Mouse (Mus musculus) ES-E14 (cell line): ENCODE measurements around the gene Adra1d. TPM values are rescaled to one million over a fixed set of nuclear protein-coding genes. Genes with fewer than 3 reads are reported as not detected.

Experiments used
- DNase-seq: peaks from one replicate; pipeline ENCODE4 v3.0.0-alpha.2; 2013; ENCODE audit warnings: low read depth, low spot score
- H3K27ac ChIP-seq: 2 replicates; pipeline ENCODE4 v1.5.1; 2012; ENCODE audit warnings: low read depth, mild to moderate bottlenecking, low read length, moderate library complexity, mixed read lengths; ENCODE audit not compliant: poor library complexity, insufficient read depth, severe bottlenecking
- H3K36me3 ChIP-seq: 2 replicates; pipeline ENCODE4 v1.6.1; 2012; ENCODE audit warnings: mild to moderate bottlenecking, low read length, moderate library complexity, mixed read lengths; ENCODE audit not compliant: control insufficient read depth, poor library complexity, insufficient read depth, severe bottlenecking
- H3K4me1 ChIP-seq, 2 experiments: fragments of 150-350 bp in 1 of 2; sonication (generic) in 1 of 2; 2 replicates each; pipeline ENCODE4 v1.6.1; 2012; ENCODE audit warnings: low read length in 2 of 2, mild to moderate bottlenecking in 1 of 2, mixed read lengths in 1 of 2; ENCODE audit not compliant: control insufficient read depth in 2 of 2, insufficient read depth in 2 of 2, poor library complexity in 1 of 2
- H3K4me3 ChIP-seq, 2 experiments: fragments of 150-350 bp in 1 of 2; sonication (generic) in 1 of 2; 2 replicates each; pipeline ENCODE4 v1.5.1; 2012; ENCODE audit warnings: low read length in 2 of 2, low read depth in 1 of 2, mild to moderate bottlenecking in 1 of 2, mixed read lengths in 1 of 2; ENCODE audit not compliant: insufficient read depth in 1 of 2, poor library complexity in 1 of 2, severe bottlenecking in 1 of 2
- H3K9ac ChIP-seq: 2 replicates; pipeline ENCODE4 v1.6.1; 2012; ENCODE audit warnings: low read depth, mild to moderate bottlenecking, low read length, mixed read lengths; ENCODE audit not compliant: poor library complexity, insufficient read depth, severe bottlenecking
- H3K9me3 ChIP-seq: fragments of 150-350 bp; sonication (generic); 2 replicates; pipeline ENCODE4 v1.6.1; 2012; ENCODE audit warnings: low read depth, mild to moderate bottlenecking, low read length; ENCODE audit not compliant: control insufficient read depth, insufficient read depth
- CHD2 ChIP-seq: IDR thresholded peaks from 2 replicates; pipeline ENCODE4 v1.6.1; 2014; ENCODE audit warnings: mild to moderate bottlenecking, low read depth, low read length, inconsistent platforms
- HCFC1 ChIP-seq: IDR thresholded peaks from 2 replicates; pipeline ENCODE4 v1.6.1; 2012; ENCODE audit warnings: low read length, inconsistent platforms, borderline replicate concordance; ENCODE audit not compliant: insufficient read depth
- MAFK ChIP-seq: IDR thresholded peaks from 2 replicates; pipeline ENCODE4 v1.6.1; 2014; ENCODE audit warnings: mild to moderate bottlenecking, low read depth, low read length, inconsistent platforms; ENCODE audit not compliant: insufficient read depth
- ZC3H11A ChIP-seq: IDR thresholded peaks from 2 replicates; pipeline ENCODE4 v1.6.1; 2012; ENCODE audit warnings: low read depth, mild to moderate bottlenecking, inconsistent platforms, low read length, borderline replicate concordance
- ZNF384 ChIP-seq: IDR thresholded peaks from 2 replicates; pipeline ENCODE4 v1.6.1; 2012; ENCODE audit warnings: low read depth, low read length, inconsistent platforms
- in situ Hi-C, 2 experiments: fragments of 600-800 bp; cut with MboI; formaldehyde crosslinking; loops; one replicate each; pipeline ENCODE4 v1.15.1; 2025; ENCODE audit warnings: low sequenced_read_pairs in 2 of 2, inconsistent platforms in 1 of 2; ENCODE audit not compliant: unreplicated experiment in 2 of 2
- total RNA-seq: library from RNA; depleted of rRNA; stranded (reverse); fragments of 300-350 nt; gene quantifications from 2 replicates; pipeline ENCODE4 v1.2.3, GENCODE M21; 2012

Gene Adra1d
- total RNA-seq, 1 experiment, result 0.85 TPM

DNA sequence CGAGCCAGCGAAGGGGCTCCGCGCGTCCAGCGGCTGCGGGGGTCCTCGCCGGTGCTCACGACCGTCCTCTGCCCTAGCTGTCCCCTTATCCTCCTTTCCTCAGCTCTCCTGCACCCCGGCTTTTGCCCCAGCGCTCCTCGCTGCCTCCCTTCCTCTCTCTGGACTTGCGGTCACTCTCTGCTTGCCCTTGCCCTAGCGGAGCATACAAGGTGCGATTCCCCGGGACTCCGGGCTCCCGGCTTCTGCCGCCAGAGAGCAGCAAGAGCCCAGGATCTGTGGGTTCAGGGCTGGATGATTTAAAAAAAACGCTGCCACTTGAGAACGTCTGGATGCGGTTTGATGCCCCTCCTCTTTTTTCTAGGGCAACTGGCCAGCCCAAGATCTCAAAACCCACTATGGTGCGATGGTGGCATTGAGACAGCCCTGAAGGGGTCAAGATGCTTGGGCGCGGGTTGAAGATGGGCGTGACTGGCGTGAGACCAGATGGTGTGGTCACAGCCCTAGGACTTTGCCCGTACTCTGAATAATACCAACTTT lies 571 bp upstream of the Adra1d start:
- peaks cover 0 to 11% of the 10 kb centered on the region in 2 experiments; a peak in 1 of 4 replicates for H3K4me1 ChIP-seq
- no peak overlapping the region for H3K27ac ChIP-seq
- in situ Hi-C loops, result loop anchor here in 1 of 2 experiments (10.0 to 25.0 kb wide), 2 partner anchors 252 to 375 kb away; no protein-coding TSS in a partner anchor
- no peaks in the 10 kb centered on the region for H3K9me3 ChIP-seq
- H3K4me3 ChIP-seq, result peak overlapping the region; percentile 65 to 70
- H3K9ac ChIP-seq, result peak overlapping the region; percentile 49; the same call in 1 of the 2 replicates
- peak; percentile 38; the same call in 1 of the 2 replicates for TF ChIP-seq ZC3H11A
- TF ChIP-seq HCFC1, result no peak
- no peak for TF ChIP-seq MAFK
- TF ChIP-seq CHD2, result no peak
- TF ChIP-seq ZNF384, result peak; percentile 92
- no peaks in the 10 kb centered on the region for H3K36me3 ChIP-seq
- no peak for DNase-seq

DNA sequence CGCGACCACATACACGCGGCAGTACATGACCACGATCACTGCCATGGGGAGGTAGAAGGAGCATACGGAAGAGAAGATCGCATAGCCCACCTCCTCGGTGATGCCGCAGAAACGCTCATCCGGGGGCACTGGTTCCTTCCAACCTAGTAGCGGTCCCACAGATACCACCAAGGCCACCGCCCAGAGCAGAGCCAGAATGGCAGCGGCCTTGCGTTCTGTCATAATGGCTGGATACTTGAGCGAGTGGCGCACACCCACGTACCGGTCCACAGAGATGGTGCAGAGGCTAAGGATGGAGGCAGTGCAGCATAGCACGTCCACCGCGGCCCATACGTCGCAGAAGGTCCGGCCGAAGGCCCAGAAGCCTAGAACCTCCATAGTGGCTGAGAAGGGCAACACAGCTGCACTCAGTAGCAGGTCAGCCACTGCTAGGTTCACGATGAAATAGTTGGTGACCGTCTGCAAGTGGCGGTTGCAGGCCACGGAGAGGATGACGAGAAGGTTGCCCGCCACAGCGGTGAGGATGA lies 676 bp downstream of the Adra1d start:
- in situ Hi-C loops, result loop anchor here in 1 of 2 experiments (10.0 to 25.0 kb wide), 2 partner anchors 253 to 376 kb away; no protein-coding TSS in a partner anchor
- TF ChIP-seq CHD2 (no peak), ZNF384 (no peak), MAFK (no peak), HCFC1 (no peak), ZC3H11A (no peak)
- no peak for DNase-seq
- no peaks in the 10 kb centered on the region for H3K9me3 ChIP-seq
- H3K4me3 ChIP-seq, result peak overlapping the region; percentile 65 to 70
- peak overlapping the region; percentile 49; the same call in 1 of the 2 replicates for H3K9ac ChIP-seq
- H3K36me3 ChIP-seq, result no peaks in the 10 kb centered on the region
- H3K27ac ChIP-seq, result no peak overlapping the region
- H3K4me1 ChIP-seq, result peaks cover 0 to 11% of the 10 kb centered on the region in 2 experiments; a peak in 1 of 4 replicates

DNA sequence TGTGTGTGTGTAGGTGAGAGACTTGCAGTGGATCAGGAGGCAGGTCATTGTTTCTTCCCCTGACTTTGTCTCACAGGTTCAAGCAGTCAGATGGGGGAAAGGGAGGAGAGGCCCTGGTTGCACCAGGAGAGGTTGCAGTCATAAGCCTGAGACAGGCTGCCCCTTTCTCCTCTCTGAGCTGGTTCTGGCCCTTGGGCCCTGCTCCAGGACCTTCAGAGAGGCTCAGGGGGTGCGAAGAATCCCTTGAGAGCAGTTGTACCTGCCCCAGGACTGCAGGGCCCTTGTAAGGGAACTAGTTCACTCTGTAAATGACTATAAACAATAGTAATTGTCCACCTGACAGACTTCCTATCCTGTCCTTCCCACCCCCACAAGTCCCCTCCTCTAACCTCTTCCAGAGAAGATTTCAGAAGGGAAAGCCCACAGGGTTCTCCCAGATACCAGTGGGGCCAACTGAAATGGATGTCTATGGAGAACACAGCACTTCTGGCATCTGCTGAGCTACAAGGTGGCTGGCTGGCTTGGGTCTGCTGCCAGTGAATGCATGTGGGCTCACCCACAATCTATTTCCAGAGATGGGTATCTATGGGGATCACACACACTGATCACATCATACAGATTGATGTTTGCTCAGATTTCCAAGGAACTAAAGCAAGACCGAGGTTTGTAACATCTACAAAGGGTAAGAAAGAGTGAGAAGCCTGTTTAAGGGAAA lies 1.7 kb downstream of the Adra1d start:
- Histone ChIP-seq H3K36me3 (no peaks in the 10 kb centered on the region), H3K4me1 (peaks cover 0 to 11% of the 10 kb centered on the region in 2 experiments; a peak in 1 of 4 replicates), H3K9me3 (no peaks in the 10 kb centered on the region), H3K27ac (no peak overlapping the region), H3K4me3 (no peak overlapping the region), H3K9ac (no peak overlapping the region)
- DNase-seq, result no peak
- in situ Hi-C loops, result loop anchor here in 1 of 2 experiments (10.0 to 25.0 kb wide), 2 partner anchors 254 to 377 kb away; no protein-coding TSS in a partner anchor
- no peak for TF ChIP-seq MAFK
- no peak for TF ChIP-seq ZNF384
- no peak for TF ChIP-seq CHD2
- TF ChIP-seq HCFC1, result no peak
- TF ChIP-seq ZC3H11A, result no peak

DNA sequence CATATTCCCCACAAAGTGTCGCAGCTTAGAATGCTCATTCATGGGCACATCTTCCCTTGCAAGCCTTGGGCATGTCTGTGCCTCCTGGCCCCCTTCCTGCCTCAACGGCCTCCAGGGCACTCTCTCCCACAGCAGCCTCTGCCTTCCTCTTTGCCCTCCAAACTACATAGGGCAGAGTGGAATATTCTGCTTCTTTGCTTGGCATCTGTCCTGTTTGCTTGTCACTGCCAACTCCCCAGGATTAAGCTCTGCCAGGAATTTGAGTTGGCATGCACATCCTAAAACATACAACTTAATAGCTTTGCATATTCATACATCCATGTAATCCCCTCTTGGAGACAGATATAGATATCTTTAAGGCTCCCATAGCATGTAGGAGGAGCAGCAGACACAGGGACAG lies 4.2 kb downstream of the Adra1d start:
- in situ Hi-C loops, result loop anchor here in 1 of 2 experiments (25.0 kb wide), 1 partner anchor 379 kb away; no protein-coding TSS in a partner anchor

More for the DNA sequence above, 4.2 kb downstream of the Adra1d start:
- no peak overlapping the region for H3K4me3 ChIP-seq
- H3K9me3 ChIP-seq, result no peaks in the 10 kb centered on the region
- TF ChIP-seq CHD2, result no peak
- no peak for TF ChIP-seq MAFK
- no peak for TF ChIP-seq HCFC1
- no peak for TF ChIP-seq ZNF384
- TF ChIP-seq ZC3H11A, result no peak
- no peak overlapping the region for H3K27ac ChIP-seq
- H3K9ac ChIP-seq, result no peak overlapping the region
- H3K36me3 ChIP-seq, result no peaks in the 10 kb centered on the region
- DNase-seq, result no peak
- peaks cover 0 to 8% of the 10 kb centered on the region in 2 experiments; a peak in 1 of 4 replicates for H3K4me1 ChIP-seq
